Mouse (Mus musculus): ENCODE measurements around the gene Arpp19. TPM values are rescaled to one million over a fixed set of nuclear protein-coding genes. Genes with fewer than 3 reads are reported as not detected.
A peak's percentile ranks its signal among the peaks of the same experiment; 100 is the strongest.

The Arpp19 gene
- 100 to 1,000 TPM; 180 to 203 TPM for total RNA-seq (2021)
- long read RNA-seq, experiment 1, full-length matches to known transcripts, result 269 of 282 reads
- long read RNA-seq, experiment 1, partial matches to known transcripts, result 2 of 282 reads
- long read RNA-seq, experiment 1, other reads (novel, unspliced or antisense), result 11 of 282 reads
- long read RNA-seq, experiment 2, full-length matches to known transcripts, result 190 of 200 reads
- long read RNA-seq, experiment 2, partial matches to known transcripts, result 2 of 200 reads
- long read RNA-seq, experiment 2, other reads (novel, unspliced or antisense), result 8 of 200 reads

- peak; percentile 86 to 90 for DNase-seq
These were observed at the start of gene Arpp19 for GRCm38 (mm10) chr9:75037451-75038356. Gene Arpp19, plus strand, starts transcription at chr9:75037614.

GRCm38 (mm10) chr9:74988893-74989460, 48.4 kb upstream of the Arpp19 start:
- DNase-seq, result no peak

GRCm38 (mm10) chr9:74989990-74990389, 47.4 kb upstream of the Arpp19 start:
- DNase-seq, result peak in 1 of 2 experiments; percentile 56

DNA sequence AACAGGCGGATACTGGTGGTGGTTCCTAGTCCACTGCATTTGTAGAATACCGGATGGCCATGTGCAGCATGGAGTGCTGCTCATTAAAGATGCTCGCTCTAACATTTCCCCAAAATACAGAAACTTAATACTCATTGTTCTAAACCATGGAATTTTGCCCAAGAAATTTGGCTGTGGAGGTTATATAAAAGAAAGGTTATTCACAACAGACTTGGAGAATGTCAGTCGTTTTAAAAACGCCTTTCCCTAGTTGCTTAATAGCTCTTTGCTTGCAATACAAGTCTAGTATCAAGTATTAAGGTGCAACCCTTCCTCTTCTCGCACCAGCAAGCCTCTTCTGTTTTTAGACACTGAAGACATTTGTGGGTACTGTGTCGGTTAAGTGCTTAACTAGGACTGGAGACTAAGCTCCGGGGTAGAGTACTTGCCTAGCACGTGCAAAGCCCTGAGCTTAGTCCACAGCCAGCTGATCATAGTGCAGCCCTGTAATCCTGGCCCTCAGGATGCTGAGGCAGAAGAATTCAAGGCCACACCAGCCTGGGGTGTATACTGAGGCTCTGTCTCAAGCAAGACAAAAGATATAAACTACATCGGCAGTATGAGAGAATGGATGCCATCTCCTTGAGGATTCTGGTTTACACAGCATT, 42.7 kb upstream of the Arpp19 start:
- no peak for DNase-seq

DNA sequence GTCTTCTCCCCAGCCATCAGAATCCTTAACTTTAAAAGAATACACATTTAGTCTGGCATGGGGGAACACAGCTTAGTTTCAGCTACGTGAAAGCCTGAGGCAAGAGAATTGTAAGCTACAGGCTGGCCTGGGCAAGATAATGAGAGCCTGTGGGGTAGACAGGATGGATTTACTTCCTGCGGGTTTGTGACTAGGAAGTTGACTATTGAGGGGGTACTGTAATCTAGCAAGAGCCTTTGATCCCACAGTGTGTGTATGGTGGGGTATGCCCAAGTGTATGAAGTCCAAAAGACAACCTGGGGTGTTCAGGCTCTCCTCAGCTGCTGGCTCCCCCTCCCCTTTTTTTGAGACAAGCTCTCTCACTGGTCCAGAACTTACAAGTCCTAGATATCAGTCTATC, 41.1 kb upstream of the Arpp19 start:
- no peak for DNase-seq

- DNase-seq, result no peak
These were observed 39.4 kb upstream of the Arpp19 start for GRCm38 (mm10) chr9:74997976-74998375.

GRCm38 (mm10) chr9:75001006-75001405, 36.4 kb upstream of the Arpp19 start:
- no peak for DNase-seq

GRCm38 (mm10) chr9:75001611-75002204, 35.7 kb upstream of the Arpp19 start:
- peak; percentile 79 to 83 for DNase-seq

GRCm38 (mm10) chr9:75002262-75002661, 35.2 kb upstream of the Arpp19 start:
- no peak for DNase-seq

GRCm38 (mm10) chr9:75004203-75004602, 33.2 kb upstream of the Arpp19 start:
- peak in 1 of 2 experiments; percentile 43 for DNase-seq

DNA sequence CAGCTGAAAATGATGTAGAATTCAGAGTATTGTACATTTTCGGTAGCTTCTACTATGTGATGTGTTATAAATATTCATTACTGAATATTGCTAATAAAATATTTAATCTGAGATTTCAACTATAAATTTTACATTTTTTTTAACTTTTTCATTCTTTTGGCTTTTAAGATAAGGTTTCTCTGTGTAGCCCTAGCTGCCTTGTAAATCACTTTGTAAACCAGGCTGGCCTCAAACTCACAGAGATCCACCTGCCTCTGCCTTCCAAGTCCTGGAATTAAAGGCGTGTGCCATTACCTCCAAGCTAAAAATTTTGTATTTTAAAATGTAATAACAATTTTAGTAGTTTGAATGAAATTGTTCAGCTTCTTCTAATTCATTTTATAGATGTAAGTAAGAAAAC, 20.8 kb upstream of the Arpp19 start:
- no peak for DNase-seq

GRCm38 (mm10) chr9:75019181-75019580, 18.2 kb upstream of the Arpp19 start:
- no peak for DNase-seq

DNA sequence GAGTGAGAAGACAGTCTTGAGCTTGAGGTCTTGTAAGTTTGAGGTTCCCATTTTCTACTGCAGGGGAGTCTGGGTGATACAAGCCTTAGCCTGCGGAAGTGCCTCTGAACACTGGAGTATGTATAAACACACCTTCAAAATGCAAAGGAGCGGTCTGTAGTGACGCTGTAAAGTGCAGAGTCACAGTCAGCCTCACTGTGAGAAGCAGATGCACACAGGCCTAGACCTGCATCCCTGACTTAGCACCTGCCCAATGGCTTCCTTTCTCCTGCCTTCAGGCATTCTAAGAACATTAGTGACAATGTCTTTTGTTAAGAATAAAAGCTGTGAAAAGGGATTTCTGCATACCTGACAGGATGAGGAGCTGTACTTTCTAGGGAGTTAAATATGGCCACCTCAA, 17.8 kb upstream of the Arpp19 start:
- DNase-seq, result no peak

DNA sequence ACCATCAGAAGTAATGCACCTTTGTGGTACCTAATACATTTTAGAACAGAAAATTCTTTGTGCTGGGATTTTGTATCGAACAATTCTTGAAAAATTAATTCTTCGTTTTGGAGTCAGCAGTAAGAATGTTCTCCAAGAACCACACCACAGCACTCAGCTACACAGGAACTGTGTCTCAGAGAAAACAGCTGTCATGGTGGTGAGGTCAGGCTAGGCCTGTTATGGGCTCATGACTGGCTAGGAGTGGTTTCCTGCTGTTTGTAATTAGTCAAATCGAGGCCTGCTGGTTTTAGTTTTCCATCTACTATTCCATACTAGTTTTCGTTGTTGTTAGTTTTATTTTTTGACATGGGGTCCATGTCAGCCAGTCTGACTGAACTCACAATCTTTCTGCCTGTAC, 16.9 kb upstream of the Arpp19 start:
- DNase-seq, result no peak

GRCm38 (mm10) chr9:75022546-75022945, 14.9 kb upstream of the Arpp19 start:
- no peak for DNase-seq

DNA sequence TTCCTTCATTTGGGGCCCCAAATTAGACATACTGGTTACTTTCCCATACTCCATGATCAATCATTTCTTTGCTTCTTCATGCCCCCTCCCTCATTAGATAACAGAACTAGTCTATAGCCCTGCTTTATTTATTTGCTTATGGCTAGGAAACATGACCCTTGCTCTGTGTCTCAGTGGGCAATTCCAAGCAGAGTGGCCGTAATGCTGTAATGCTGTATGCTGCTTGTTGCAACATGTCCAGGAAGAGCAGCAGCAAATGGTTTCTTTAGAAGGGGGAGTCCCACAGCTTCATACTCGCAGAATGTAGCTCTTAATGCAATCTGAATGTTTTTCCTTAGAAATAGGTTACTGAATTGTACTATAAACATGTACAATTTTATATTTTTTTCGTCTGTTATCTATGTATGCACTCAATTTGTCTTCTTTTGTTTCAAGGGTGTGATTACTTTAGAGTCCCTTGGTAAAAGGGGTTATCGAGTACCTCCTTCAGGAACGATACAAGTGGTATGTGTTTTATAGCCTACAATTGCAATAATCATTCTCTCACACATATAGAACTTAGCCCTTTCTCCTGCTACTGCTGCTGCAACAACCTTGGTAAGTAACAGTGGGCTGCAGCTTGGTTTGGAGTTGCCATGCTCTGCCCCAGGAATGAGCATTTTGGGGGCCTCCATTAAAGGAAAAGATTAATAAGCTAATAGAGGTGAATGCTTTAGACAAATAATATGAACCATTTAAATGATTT, 14.1 kb upstream of the Arpp19 start:
- no peak for DNase-seq

GRCm38 (mm10) chr9:75024089-75024488, 13.3 kb upstream of the Arpp19 start:
- DNase-seq, result no peak

GRCm38 (mm10) chr9:75025689-75026088, 11.7 kb upstream of the Arpp19 start:
- DNase-seq, result no peak

DNA sequence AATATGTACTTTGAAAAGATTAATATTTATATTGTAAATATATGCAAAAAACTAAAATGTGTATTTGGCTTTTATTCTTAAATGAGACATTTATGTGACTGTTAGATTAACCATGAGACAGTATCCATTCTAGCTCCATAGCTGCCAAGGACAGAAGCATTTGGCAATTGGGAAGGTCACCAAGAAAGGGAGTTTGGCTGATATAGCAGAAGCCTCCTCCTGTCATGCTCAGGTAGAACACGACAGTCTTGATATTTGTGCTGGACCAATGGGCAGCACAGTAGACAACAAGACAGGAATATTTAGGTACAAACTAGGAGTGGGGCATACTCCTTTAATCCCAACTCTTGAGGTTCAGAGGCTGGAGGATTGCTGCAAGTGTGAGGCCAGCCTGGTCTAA, 5.0 kb upstream of the Arpp19 start:
- no peak for DNase-seq

DNA sequence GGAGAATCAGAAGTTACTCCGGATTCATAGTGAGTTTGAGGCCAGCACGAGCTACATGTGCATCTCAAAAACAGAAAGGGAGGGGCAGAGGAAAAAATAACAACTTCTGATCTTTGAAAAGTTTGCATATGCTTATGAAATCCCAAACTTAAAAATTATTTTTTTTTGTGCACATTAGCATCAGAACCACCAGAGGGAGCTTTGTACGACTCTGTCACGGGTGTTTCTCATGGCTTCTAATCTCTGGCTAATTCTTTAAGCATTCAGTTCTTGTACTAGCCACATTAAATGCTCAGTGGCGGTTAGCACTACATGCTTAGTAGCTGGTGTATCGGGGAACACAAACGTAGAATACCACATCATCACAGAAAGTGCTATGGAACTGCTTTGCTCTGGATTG, 4.3 kb upstream of the Arpp19 start:
- DNase-seq, result no peak

DNA sequence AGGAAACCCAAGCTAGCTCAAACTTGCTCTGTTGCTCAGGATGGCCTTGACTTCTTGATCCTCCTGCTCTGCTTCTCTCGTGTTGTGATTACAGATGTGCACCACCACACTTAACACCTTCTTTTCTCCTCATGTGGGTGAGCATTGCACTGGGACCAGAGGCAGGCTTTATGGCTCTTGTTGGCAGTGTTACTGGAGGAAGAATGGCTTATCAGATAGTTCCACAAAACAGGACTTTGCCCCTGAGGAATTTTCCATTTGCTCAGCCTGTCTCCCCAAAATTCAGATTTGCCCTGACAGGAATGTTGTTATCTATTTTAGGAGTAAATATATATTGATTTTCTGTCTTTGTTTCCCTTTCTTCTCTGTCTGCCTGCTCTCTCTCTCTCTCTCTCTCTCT, 2.7 kb upstream of the Arpp19 start:
- no peak for DNase-seq

Data from heart, adult 18-20 months (tissue).